Mouse (Mus musculus) stomach, embryonic 14.5 days (tissue): ENCODE data around the gene Slc7a7. TPM values are rescaled to one million over a fixed set of nuclear protein-coding genes. Genes with fewer than 3 reads are reported as not detected.
A peak's percentile ranks its signal among the peaks of the same experiment; 100 is the strongest.

Experiments used
- ATAC-seq: fragments of 200-750 bp; cut with Nextera tagmentation; 2 replicates; pipeline ENCODE4 v1.8.0; 2017; ENCODE audit warnings: low read depth, moderate TSS enrichment; ENCODE audit not compliant: insufficient number of reproducible peaks, insufficient read depth, low FRiP score
- H3K27ac ChIP-seq: fragments of 300-500 bp; sonication (generic); 2 replicates; pipeline ENCODE4 v1.5.1; 2014; ENCODE audit warnings: mild to moderate bottlenecking, low read length, moderate library complexity, mixed read lengths
- H3K27me3 ChIP-seq: fragments of 300-500 bp; sonication (generic); 2 replicates; pipeline ENCODE4 v1.6.1; 2014; ENCODE audit warnings: low read length, control low read depth, mixed read lengths; ENCODE audit not compliant: control insufficient read depth, insufficient read depth
- H3K36me3 ChIP-seq: fragments of 300-500 bp; sonication (generic); 2 replicates; pipeline ENCODE4 v1.6.1; 2014; ENCODE audit warnings: mild to moderate bottlenecking, control low read depth, low read length, moderate library complexity, mixed read lengths; ENCODE audit not compliant: control insufficient read depth, insufficient read depth
- H3K4me1 ChIP-seq: fragments of 300-500 bp; sonication (generic); 2 replicates; pipeline ENCODE4 v1.6.1; 2014; ENCODE audit warnings: low read length, control low read depth, mixed read lengths; ENCODE audit not compliant: control insufficient read depth, insufficient read depth
- H3K4me2 ChIP-seq: fragments of 300-500 bp; sonication (generic); replicated peaks from 2 replicates; pipeline ENCODE4 v1.6.1; 2014; ENCODE audit warnings: low read depth, low read length, control low read depth
- H3K4me3 ChIP-seq: fragments of 300-500 bp; sonication (generic); 2 replicates; pipeline ENCODE4 v1.5.1; 2014; ENCODE audit warnings: low read depth, low read length, control low read depth
- H3K9ac ChIP-seq: fragments of 300-500 bp; sonication (generic); replicated peaks from 2 replicates; pipeline ENCODE4 v1.6.1; 2014; ENCODE audit warnings: low read depth, mild to moderate bottlenecking, control low read depth, low read length, moderate library complexity, mixed read lengths
- H3K9me3 ChIP-seq: fragments of 300-500 bp; sonication (generic); 2 replicates; pipeline ENCODE4 v1.6.1; 2016; ENCODE audit warnings: low read depth, low read length, control low read depth; ENCODE audit not compliant: control insufficient read depth
- WGBS: fragments of 180-500 bp; shearing (Covaris S2); extraction: QIAGEN DNeasy Blood & Tissue Kit; methylation state at CpG from one replicate; pipeline ENCODE4 v1.1.7; 2014; 5-methylcytosine and 5-hydroxymethylcytosine counted together
- polyA plus RNA-seq: library from polyadenylated mRNA; unstranded; fragments of >200 nt; fragmentation: Nextera tagmentation; extraction: Ambion mirVana; gene quantifications from 2 replicates; pipeline ENCODE4 v1.2.1, GENCODE M21; 2014

Slc7a7 gene
- polyA plus RNA-seq, 1 experiment from 2014 or later = 10.3 TPM

- H3K9ac ChIP-seq = no peak overlapping the region
- H3K27ac ChIP-seq = no peak overlapping the region
- no peaks in the 10 kb centered on the region for H3K9me3 ChIP-seq
- no peaks in the 10 kb centered on the region for H3K27me3 ChIP-seq
- no peak for ATAC-seq
- H3K4me2 ChIP-seq = no peak overlapping the region
- no peaks in the 10 kb centered on the region for H3K36me3 ChIP-seq
- H3K4me3 ChIP-seq = no peak overlapping the region
- no peaks in the 10 kb centered on the region for H3K4me1 ChIP-seq
- 73% methylated on average over 9 of the region's 9 CpGs for WGBS
Measured at GRCm38 (mm10) chr14:54453566-54453965, 36.0 kb upstream of the Slc7a7 start.

- H3K9me3 ChIP-seq = no peaks in the 10 kb centered on the region
- H3K27me3 ChIP-seq = no peaks in the 10 kb centered on the region
- no peak overlapping the region for H3K9ac ChIP-seq
- ATAC-seq = no peak
- peaks cover 11% of the 10 kb centered on the region; the same call in 1 of the 2 replicates for H3K4me1 ChIP-seq
- H3K36me3 ChIP-seq = peaks cover 11% of the 10 kb centered on the region
- H3K4me3 ChIP-seq = no peak overlapping the region
- H3K27ac ChIP-seq = no peak overlapping the region
- no peak overlapping the region for H3K4me2 ChIP-seq
- WGBS = 54% methylated on average over 3 of the region's 3 CpGs
Measured at GRCm38 (mm10) chr14:54445476-54445875, 27.9 kb upstream of the Slc7a7 start.

GRCm38 (mm10) chr14:54443712-54444618, 26.4 kb upstream of the Slc7a7 start:
- no peak overlapping the region for H3K4me2 ChIP-seq
- peak; percentile 39; the same call in 1 of the 2 replicates for ATAC-seq
- peaks cover 11% of the 10 kb centered on the region; the same call in 1 of the 2 replicates for H3K4me1 ChIP-seq
- no peak overlapping the region for H3K9ac ChIP-seq
- H3K27me3 ChIP-seq = no peaks in the 10 kb centered on the region
- no peaks in the 10 kb centered on the region for H3K9me3 ChIP-seq
- 59% methylated on average over 15 of the region's 15 CpGs for WGBS
- H3K4me3 ChIP-seq = no peak overlapping the region
- peaks cover 26% of the 10 kb centered on the region for H3K36me3 ChIP-seq
- H3K27ac ChIP-seq = peak overlapping the region; percentile 90; the same call in 1 of the 2 replicates

- no peak overlapping the region for H3K9ac ChIP-seq
Measured at GRCm38 (mm10) chr14:54443196-54443595, 25.6 kb upstream of the Slc7a7 start.

GRCm38 (mm10) chr14:54442548-54442947, 25.0 kb upstream of the Slc7a7 start:
- Histone ChIP-seq H3K9me3 (no peaks in the 10 kb centered on the region), H3K4me1 (peaks cover 11% of the 10 kb centered on the region; the same call in 1 of the 2 replicates), H3K4me2 (no peak overlapping the region), H3K4me3 (no peak overlapping the region), H3K36me3 (peaks cover 37% of the 10 kb centered on the region), H3K9ac (no peak overlapping the region), H3K27ac (peak overlapping the region; percentile 58), H3K27me3 (no peaks in the 10 kb centered on the region)
- ATAC-seq = no peak
- WGBS = 79% methylated on average over 3 of the region's 3 CpGs

More at GRCm38 (mm10) chr14:54443196-54443595, 25.6 kb upstream of the Slc7a7 start:
- H3K9me3 ChIP-seq = no peaks in the 10 kb centered on the region
- peak; percentile 76 for ATAC-seq
- H3K4me2 ChIP-seq = 0 out of 2 replicates have a peak overlapping the region, but pooled peaks have one; percentile 5
- H3K27me3 ChIP-seq = no peaks in the 10 kb centered on the region
- no peak overlapping the region for H3K4me3 ChIP-seq
- peak overlapping the region; percentile 90 for H3K27ac ChIP-seq
- H3K36me3 ChIP-seq = peaks cover 34% of the 10 kb centered on the region
- peaks cover 11% of the 10 kb centered on the region; the same call in 1 of the 2 replicates for H3K4me1 ChIP-seq
- WGBS = 16% methylated on average over 3 of the region's 3 CpGs

GRCm38 (mm10) chr14:54441365-54441764, 23.8 kb upstream of the Slc7a7 start:
- H3K4me1 ChIP-seq = peaks cover 11% of the 10 kb centered on the region; the same call in 1 of the 2 replicates
- H3K9me3 ChIP-seq = no peaks in the 10 kb centered on the region
- H3K36me3 ChIP-seq = peaks cover 49% of the 10 kb centered on the region
- H3K27me3 ChIP-seq = no peaks in the 10 kb centered on the region
- ATAC-seq = no peak
- no peak overlapping the region for H3K4me3 ChIP-seq
- H3K27ac ChIP-seq = no peak overlapping the region
- 63% methylated on average over 4 of the region's 4 CpGs for WGBS
- no peak overlapping the region for H3K9ac ChIP-seq
- no peak overlapping the region for H3K4me2 ChIP-seq

- Histone ChIP-seq H3K4me2 (no peak overlapping the region), H3K36me3 (peaks cover 58% of the 10 kb centered on the region), H3K27ac (no peak overlapping the region), H3K27me3 (no peaks in the 10 kb centered on the region), H3K9me3 (no peaks in the 10 kb centered on the region), H3K4me1 (peaks cover 11% of the 10 kb centered on the region; the same call in 1 of the 2 replicates), H3K4me3 (no peak overlapping the region), H3K9ac (no peak overlapping the region)
- no peak for ATAC-seq
- 89% methylated on average over 14 of the region's 14 CpGs for WGBS
Measured at GRCm38 (mm10) chr14:54440538-54440937, 23.0 kb upstream of the Slc7a7 start.

- H3K9me3 ChIP-seq = no peaks in the 10 kb centered on the region
- H3K27ac ChIP-seq = no peak overlapping the region
- no peaks in the 10 kb centered on the region for H3K27me3 ChIP-seq
- WGBS = 64% methylated on average over 7 of the region's 7 CpGs
- H3K4me2 ChIP-seq = no peak overlapping the region
- peaks cover 60% of the 10 kb centered on the region for H3K36me3 ChIP-seq
- ATAC-seq = no peak
- no peak overlapping the region for H3K4me3 ChIP-seq
- peaks cover 14% of the 10 kb centered on the region; the same call in 1 of the 2 replicates for H3K4me1 ChIP-seq
- no peak overlapping the region for H3K9ac ChIP-seq
Measured at GRCm38 (mm10) chr14:54439610-54440009, 22.0 kb upstream of the Slc7a7 start.
